Mouse (Mus musculus) cerebellum, postnatal 14 days (tissue): ENCODE results near the gene Slc2a12.
A peak's percentile ranks its signal among the peaks of the same experiment; 100 is the strongest.

ENCODE experiments used
- DNase-seq, 2 experiments: peaks; one replicate each; pipeline ENCODE4 v3.0.0; 2021; ENCODE audit warnings: mixed read lengths in 2 of 2

Gene Slc2a12

DNA sequence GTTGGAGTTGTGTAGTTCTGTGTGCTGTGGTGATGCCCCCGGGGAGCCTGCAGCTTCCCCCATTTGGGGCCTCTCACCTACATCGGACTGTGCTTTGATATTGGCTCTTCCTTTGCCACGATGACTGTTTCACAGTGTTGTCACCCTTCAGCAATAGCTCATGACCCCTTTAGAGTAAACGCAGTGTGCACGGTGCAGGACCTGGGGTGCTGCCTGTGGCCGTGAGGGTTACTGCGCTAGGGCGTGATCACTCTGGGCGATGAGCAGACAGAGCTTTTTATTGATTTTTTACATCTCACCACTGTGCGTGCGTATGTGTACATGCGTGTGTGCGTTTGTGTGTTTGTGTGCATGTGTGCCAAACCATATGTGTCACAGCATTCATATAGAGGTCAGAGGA lies 23.7 kb downstream of the Slc2a12 start:
- DNase-seq = no peak

DNA sequence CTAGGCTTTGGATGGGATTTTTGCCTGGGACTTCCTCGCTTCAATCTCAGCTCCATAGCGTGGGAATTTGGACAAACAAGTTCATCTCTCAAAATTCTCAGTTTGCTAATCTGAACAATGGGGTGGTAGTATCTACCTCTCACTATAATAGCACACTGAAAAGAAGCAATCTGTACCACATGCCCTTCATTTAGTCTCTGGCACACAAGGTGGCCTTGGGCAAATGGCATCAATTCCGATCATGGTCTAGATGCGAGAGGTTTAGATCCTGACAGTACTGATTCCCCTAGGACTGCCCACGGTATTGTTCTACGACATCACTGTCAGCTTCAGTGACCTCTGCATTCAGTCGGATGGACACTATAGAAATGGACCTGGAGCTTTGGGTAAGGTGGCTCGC lies 29.4 kb downstream of the Slc2a12 start:
- DNase-seq = no peak

DNA sequence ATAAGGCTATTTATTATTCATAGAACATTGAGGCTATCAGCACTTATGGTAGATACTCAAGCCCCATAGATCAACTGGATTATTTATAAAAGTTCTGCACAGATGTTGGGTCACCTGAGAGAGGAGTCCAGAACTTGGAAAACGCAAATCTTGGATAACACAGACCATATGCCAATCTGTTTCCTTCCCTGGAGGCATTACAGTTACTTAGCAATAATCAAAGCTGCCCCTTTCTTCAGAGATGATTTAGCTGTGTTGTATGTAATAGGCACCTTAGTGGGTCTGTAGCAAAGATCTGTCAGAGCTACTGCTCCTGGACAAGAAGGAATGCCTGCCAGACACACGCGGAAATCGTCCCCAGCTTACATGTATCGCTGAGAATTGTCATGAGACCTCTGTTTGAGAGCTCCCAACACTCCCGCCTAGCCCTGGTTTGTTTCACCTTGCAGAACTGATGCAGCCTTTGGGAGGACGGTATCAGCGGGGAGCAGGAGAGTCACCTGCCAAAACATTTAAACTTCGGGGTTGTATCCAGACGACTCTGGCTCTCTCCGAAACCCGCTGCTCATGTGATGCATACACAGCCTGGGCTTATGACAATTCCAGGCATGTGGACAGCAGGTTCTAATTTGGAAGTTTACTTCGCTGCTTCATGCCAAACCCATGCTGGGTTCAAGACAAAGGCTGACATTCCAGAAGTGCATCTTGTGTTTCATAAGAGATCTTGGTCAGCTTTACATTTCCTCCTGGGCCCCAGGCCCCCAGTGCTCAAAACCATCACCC lies 31.2 kb downstream of the Slc2a12 start:
- peak in 1 of 2 experiments; percentile 45 for DNase-seq

DNA sequence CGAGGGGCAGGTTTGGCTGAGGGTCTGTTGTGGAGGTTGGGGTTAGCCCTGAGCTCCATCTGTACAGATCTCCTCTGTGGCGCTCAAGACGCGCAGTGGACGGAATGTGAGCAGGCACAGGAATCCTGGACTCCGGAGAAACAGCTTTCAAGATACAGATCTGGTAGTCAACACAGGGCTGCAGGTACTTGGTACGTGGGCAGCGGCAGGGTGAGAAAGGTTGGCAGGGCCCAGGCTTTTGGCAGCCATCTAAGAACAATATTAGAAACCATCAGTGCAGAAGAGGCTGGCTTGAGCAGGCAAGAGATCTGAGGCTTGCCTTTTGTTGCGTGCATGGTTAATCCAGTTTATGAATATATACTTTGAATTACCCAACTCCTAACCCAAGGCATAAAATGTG lies 51.4 kb downstream of the Slc2a12 start:
- DNase-seq = no peak

DNA sequence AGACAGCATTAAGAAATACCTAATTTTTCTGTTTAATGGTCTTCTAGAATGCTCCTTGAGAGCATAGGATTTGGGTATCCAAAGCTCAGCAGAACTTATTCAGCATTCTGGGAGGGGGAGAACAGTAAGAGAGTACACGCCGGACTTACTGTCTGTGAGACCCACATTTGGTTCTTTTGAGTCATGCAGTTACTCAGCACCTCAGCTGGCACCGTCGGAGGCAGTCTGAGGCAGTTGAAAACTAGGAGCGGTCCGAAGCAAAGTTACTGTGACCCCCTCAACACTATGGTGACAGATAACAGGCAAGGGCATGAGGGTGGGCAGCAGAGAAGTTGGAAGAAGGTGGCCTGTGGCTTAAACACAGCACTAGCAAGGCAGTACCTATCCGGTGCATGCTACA lies 52.1 kb downstream of the Slc2a12 start:
- DNase-seq = no peak

DNA sequence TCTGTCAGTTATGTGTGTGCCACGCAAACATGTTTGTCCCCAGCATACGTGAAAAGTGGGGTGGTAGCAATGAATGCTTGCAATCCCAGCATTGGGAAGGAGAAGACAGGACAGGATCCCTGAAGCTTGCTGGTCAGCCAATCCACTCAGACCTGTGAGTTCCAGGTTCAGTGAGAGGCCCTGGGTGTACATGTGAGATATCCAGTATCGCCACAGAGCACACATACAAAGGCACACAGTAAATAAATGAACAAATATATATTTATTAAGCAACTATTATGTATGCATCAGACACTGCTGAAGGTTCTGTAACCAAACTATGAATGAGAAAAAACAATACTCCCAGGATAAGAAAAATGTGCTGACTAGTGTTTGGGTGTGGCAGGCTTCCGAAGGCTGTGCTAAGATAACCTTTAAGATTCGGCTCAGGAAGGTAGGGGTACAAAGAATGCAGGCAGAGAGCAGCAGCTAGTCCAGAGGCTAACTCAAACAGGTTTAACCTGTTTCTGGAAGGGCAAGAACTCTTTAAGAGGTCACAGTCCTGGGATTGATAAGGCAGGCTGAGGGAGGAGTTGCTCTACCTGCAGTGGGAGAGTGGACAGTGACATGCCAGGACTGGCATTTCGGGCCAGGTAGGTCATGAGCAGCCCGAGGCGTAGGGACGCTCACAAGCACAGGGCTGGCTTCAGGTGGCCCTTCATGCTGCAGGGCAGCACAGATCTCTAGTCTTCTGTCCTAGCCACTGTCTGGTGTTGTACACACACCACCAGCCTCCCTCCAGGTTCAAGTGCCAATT lies 53.5 kb downstream of the Slc2a12 start:
- DNase-seq = no peak

DNA sequence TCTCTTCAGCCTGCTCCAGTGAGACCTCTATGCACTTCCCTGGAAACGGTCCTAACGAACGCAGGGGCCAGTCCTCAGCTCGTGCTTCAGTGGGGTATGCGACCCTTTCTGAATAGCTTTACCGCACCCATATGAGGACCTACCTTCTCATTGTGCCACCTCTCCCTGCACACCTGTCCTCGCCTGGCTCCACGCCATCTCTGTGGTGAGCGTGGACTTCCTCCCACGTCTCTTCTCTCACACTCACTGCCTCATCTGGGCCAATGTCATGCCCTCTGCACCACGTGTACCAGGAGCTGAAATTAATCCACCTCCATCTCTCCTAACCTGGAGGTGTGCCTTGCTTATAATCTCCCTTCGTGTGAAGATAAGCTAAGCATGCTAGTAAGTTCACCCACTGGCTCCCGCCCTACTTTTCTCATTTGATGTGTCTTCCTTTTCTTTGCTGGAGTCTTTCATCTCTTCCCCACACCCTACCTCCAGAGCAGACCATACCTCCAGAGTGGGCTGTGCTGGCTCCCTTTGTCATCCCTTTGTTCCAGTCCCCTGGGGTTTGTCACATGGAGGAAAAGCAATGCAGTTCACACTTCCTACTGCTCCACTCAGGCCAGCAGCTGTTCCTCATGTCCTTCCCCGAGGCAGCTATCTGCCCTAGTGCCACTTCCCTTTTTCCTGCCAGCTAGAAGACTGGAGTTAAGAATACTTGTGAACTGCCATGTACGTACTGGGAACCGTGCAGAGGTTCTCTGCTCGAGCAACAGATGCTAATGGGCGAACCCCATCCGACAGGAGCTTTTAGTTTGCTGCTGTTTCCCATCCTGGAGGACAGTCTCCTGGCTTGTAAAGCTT lies 54.9 kb downstream of the Slc2a12 start:
- peak in 1 of 2 experiments; percentile 28 for DNase-seq

DNA sequence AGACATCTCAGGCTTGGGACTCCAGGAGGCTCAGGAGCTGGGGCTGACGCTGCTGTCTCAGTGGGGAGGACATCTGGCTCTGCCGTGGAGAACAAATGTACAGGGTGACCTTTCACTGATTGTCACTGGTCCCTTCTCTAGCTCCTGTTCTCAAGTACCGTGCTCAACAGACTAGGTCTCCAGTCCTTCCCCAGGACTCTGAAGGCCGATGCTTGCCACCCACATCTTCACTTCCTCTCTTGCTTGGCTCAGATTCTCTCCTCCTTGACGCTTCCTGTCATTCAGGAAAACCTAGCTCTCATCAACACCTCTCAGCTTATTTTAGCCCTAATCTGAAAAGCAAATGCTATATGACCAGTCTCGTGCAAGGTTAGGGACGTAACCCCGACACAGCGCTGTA lies 56.0 kb downstream of the Slc2a12 start:
- DNase-seq = no peak

DNA sequence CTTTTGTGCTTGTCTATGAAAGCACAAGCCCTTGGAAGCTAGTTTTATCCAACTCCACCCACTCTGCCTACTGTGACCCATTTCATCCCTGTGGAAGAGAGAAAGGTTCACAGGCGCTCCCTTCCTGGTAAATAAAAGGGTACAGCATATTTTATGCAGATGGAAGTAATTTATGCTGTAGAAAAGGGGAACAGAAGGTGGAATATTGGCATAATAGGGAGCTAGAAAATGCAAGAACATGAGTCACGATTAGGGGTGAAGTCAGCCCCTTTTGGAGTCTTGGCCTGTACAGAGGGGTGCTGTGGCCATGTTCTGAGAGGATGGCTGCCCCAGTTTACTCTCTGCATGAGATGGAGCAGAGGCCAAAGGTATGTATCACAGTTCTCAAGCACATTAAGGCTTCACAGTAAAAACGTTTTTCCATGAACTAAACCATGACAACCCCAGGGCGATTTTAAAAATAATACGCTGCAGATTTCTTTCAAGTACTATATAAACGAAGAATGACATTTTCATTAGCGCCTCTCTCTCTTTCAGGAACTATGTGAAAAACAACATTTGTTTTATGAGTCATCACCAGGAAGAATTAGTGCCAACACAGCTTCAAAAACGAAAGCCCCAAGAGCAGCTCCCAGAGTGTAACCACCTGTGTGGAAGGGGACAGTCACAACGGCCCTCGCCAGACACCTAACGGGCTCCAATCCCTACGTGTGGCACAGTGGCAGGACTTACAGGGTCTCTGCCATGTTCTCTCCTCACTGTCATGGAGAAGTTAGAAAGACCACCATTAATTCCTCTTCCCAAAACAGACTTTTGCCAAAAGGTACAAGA lies 56.9 kb downstream of the Slc2a12 start:
- peak in 1 of 2 experiments; percentile 47 for DNase-seq

DNA sequence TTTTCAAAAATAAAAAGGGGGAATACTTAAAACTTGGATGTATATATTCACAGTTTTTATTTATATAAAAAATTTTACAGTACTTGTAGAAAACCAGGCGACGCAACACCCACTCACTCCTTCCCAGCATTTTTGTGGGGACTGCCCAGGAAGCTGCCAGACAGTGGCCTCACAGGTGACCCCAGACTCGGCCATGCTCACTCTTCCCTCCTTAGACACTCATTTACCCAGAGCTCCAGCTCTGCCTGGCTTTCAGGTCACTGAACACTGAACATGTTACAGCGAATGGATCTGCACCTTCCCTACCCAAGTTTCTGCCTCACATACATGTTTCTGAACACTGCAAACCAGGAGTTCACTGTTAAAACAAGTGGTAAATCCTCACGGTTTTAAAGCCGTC lies 59.0 kb downstream of the Slc2a12 start:
- no peak for DNase-seq

DNA sequence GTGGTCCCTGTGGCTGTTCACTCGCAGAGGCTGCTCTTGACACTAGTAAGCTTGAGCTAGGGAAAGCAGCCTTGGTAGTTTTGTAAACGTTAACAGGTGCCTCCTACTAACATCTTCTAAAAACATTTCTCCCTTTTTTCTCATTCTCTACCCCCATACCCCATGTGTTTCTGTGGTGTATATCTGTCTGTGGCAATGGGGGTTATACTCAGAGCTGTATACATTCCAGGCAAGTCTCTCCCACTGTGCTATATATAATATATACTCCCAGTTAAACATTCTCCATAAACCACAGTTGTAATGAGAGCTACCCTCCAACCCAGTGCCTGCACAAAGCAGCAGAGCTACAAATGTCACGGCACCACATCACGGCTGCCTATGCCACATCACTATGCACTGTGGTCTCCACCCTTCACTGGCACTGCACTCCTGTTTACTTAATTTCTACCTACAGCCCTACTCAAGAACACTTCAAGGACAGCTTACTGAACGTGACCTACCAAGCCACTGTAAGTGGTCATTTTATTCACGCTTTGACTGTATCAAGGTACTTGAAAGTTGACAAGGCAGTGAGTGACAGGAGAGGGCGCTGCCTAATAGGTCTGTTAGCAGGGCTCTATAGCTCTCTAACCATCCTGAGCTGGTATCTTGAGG lies 63.5 kb downstream of the Slc2a12 start:
- DNase-seq = no peak

DNA sequence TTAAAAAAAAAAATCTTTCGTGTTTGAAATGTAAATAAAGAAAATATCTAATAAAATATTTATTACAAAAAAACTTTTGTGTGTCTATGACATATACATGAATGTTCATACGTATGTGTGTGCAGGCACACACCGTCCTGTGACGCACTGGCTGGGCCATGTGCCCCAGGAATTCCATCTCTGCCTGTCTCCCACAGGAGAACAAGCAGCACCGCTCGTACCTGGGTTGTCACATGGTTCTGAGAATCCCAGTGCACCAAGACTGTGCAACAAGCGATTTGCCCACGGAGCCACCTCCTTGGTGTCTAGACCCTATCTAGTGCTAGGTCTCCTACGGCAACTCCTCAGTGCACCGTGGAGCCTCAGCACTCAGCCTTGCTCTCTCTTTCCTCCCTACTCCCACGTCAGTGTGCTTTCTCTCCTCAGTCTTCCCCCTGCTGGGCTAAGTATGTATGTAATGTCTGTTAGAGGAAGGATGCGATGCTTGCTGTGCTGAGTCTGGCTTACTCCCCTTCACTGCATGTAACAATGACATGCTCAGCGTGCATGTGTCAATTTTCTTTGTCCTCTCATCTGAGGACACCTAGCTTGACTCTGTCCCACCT lies 65.5 kb downstream of the Slc2a12 start:
- DNase-seq = no peak

DNA sequence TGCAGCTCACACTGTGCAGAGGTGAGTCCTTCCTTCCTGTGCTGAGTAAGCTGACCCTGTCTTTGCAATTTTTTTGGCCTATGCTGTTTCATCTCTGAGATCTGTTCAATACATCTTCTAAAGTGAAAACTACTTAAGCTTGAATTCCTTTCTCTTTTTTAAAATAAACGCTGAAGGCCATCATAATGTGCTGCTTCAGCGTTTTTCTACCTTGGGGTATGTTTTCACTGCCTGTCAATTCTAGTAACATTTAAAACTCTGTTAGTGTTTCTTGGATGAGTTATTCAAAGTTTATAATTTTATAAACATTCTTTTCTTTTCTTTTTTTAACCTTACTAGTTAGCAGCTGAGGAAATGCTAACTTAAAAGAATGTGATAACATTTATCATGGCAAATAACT lies 68.1 kb downstream of the Slc2a12 start:
- DNase-seq = no peak

DNA sequence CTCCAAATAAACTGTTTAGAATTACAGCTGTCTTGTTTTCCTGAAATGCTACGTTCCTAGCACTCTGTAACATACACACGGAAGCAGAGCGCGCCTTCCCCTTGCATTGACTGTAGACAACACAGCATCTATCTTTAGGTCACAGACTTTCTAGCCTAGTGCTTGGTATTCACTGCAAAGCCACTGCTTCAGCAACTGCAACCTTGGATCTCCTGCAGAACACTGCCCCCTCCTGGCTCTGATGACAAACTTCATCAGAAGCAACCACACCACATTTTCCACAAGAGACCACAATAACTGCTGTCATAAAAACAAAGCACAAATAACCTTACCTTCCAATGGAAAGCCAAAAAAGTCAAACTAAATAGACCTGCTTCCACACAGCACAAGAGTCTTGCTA lies 69.7 kb downstream of the Slc2a12 start:
- DNase-seq = peak; percentile 77 to 80

DNA sequence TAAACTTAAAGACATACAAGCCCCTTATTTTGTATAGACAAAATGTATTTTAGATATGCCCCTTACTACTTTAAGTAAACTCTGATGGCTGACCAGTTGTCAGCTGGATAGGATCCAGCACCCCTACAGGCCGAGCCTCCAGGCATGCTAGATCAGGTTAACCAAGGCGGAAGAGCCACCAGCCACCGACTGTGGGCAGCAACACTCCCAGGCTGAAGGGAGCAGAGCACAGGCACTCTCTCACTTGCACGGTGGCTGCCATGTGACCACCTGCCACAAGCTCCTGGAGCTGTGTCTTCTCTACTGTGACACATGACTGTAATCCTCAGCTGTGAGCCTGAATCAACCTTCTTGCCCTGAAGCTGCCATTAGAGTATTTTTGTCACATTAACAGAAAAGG lies 73.7 kb downstream of the Slc2a12 start:
- DNase-seq = peak; percentile 56 to 71

DNA sequence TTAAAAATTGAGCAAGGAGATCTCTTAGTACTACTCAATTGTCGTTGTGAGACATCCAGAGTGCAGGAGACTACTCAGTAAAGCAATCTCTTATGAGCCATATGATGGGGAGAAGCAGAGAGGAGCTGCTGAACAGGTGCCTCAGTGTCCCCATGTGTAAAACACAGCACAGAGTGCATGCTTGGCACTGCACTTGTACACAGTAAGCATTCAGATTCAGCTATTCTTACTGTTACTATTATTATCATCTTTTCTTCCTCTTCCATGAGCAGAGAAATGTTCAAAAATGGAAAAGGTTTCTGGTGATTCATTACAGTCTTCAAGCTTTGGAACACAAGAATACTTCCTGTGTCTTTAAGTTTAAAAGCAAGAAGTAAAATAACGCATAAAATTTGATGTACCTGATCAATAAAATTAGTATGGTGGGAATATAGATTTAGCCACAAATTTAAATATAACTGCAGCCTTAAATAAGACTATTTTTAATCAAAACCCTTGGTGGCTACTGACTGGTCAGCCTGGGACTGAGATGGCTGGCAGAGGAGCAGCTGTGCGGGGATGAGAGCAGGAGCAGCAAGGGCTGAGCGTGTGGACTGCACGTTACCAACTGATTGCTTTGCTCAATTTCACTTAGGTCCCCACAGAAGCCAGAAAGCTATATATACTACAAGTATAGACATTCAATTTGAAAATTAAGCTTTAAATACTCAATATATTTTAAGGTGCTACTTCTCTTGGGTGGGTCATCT lies 76.1 kb downstream of the Slc2a12 start:
- no peak for DNase-seq

DNA sequence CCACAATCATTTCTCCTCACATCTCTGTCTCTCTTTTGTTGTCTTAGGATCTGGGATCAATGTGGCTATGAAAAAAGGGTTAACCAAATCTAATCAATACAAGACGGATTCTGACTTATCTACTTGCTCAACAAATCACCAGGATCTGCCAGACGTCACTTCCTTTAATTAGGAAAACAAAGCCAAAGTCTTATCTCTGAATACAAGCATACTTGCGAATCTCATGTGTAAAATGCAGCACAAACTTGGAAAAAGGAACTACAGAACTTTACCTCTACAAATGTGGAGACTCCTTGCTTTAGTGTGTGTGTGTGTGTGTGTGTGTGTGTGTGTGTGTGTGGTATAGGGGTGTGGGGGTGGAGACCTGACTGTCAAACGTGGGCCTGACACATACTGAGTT lies 80.4 kb downstream of the Slc2a12 start:
- DNase-seq = no peak

DNA sequence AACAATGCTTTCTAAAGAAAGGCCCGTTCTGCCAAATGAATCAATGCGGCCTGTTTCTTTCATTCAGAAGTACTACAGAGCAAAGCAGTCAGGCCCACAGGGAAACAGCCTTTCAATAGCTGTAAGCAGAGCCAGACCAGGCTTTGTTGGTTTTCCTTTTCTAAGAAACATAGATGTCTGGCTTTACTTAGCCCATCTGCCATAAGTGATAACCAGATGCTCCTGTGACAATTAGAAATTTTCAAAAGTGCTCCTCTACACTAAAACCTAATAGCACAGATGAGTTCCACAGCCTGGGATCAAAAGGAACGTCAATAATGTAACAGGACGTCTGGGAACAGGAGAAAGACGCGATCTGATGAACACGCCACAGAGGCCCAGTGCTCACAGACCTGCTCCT lies 81.5 kb downstream of the Slc2a12 start:
- no peak for DNase-seq

DNA sequence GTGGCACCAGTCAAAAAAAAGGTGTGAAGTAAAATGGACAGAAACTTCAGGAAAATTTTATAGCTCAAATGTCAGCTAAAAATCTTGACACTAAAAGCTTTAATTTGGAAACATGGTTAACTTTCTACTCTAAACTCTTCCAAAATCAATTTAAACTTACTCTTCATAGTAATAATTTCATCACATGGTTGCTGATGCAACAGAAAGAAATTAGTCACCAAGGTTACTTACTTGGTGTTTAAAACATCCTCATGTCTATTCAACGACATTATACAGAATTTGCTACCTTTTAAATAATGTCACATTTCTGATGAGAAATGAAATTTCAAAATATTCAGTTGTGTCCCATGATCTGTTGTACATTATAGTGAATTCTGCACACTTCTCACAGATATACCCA lies 83.4 kb downstream of the Slc2a12 start:
- DNase-seq = no peak

DNA sequence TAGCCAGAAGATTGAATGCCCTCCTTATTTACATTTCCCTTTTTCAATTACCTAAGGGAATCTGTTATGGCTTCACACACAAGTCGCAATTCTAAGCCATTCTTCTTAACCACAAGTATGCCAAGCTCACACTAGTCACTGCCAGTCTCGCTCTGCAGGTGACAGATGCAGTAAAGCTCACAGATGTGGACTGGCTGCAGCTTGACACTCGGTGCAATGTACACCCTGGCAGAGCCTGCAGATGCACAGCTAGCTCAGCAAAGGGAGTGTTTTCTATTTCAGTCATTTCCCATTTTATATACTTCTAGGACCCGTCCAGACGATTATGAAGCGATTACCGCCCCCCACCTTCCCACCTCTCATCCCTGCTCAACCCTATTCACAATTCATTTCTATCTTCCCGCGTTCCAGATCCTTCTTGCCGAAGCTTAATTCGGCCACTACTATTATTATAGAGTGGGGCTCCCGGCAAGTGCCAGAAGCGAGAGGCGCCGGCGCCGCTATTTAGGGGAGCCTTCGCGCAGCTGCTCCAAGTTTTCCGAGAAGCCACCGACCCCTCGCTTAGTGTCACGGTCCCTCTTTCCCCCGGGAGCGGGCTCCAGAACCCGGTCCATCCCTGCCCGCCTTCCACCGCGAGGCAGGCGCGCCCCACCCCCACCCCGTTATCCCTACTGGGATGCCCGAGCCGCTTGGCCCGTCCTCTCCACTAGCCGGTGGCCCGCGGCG lies 85.6 kb downstream of the Slc2a12 start:
- peak; percentile 17 to 37 for DNase-seq
